Mouse (Mus musculus) layer of hippocampus, postnatal 10 days (tissue): Measurements from ENCODE around the gene Rexo1. TPM values are rescaled to one million over a fixed set of nuclear protein-coding genes. Genes with fewer than 3 reads are reported as not detected.
A peak's percentile ranks its signal among the peaks of the same experiment; 100 is the strongest.

ENCODE experiments used
- DNase-seq, 2 experiments: peaks; one replicate each; pipeline ENCODE4 v3.0.0; 2021; ENCODE audit warnings: low spot score in 2 of 2
- total RNA-seq, 2 experiments: library from RNA; stranded (reverse); gene quantifications; 2 replicates each; pipeline ENCODE4 v1.2.3; 2021

Gene Rexo1
- total RNA-seq, 2 experiments from 2014 or later, result 49.5 to 53.9 TPM

- peak in 1 of 2 experiments; percentile 13 for DNase-seq
Measured at GRCm38 (mm10) chr10:80585581-80585980, 24.2 kb upstream of the Rexo1 start.

GRCm38 (mm10) chr10:80584642-80585552 lies 23.5 kb upstream of the Rexo1 start:
- peak in 1 of 2 experiments; percentile 15 for DNase-seq

GRCm38 (mm10) chr10:80584045-80584488 lies 22.7 kb upstream of the Rexo1 start:
- peak in 1 of 2 experiments; percentile 22 for DNase-seq

GRCm38 (mm10) chr10:80583047-80583446 lies 21.7 kb upstream of the Rexo1 start:
- DNase-seq, result no peak

DNA sequence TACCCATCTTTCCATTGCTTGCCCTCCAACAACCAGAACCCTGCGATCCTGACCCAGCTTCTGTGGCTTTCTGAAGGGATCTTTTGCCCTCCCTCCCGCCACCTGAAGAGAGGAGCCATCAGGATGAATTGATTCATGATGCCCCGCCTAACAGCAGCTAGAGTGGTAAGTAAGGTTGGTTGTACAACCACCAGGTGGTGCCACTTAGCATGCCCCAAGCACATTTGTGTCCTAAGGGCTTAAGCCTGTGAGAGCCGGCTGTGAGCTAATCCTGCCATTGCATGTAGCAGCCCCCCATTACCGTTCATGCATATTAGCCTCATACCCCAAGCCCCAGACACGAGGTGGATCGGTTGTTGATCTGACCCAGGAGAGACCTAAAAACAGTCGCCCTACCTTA lies 17.6 kb upstream of the Rexo1 start:
- peak in 1 of 2 experiments; percentile 59 for DNase-seq

DNA sequence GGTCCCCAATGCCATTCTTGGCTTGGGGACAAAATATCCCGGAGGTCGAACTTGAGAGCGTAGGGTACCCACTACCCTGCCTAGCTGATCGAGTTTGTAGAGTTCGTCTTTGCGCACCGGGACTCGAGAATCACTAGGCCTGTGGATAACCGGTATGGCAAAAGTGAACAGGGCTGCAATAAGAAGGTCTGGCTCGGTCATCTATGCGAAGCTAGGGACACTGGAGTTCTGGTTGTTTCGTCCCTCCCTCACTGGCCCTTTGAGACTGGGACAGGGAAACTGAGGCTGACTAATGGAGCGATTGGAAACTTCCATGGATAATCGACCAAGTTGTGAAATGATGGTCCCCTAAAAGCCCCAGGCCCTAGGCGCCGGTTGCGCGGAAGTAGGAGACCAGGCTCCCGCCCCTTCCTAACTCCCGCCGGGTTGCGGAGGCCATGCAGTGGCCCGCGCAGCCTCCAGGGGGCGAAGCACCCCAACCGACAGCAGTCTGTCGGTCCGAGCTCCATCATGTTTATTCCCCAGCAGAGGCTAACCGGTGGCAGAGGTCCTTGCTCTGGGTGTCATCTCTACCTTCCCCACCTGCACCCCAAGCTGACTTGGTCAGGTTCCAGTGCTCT lies 16.9 kb upstream of the Rexo1 start:
- DNase-seq, result peak; percentile 78 to 83

- DNase-seq, result peak; percentile 97 to 98
Measured at GRCm38 (mm10) chr10:80577195-80578130, 16.1 kb upstream of the Rexo1 start, which contains the start of gene Klf16. TSS of gene Klf16 (minus strand) at chr10:80577321.

DNA sequence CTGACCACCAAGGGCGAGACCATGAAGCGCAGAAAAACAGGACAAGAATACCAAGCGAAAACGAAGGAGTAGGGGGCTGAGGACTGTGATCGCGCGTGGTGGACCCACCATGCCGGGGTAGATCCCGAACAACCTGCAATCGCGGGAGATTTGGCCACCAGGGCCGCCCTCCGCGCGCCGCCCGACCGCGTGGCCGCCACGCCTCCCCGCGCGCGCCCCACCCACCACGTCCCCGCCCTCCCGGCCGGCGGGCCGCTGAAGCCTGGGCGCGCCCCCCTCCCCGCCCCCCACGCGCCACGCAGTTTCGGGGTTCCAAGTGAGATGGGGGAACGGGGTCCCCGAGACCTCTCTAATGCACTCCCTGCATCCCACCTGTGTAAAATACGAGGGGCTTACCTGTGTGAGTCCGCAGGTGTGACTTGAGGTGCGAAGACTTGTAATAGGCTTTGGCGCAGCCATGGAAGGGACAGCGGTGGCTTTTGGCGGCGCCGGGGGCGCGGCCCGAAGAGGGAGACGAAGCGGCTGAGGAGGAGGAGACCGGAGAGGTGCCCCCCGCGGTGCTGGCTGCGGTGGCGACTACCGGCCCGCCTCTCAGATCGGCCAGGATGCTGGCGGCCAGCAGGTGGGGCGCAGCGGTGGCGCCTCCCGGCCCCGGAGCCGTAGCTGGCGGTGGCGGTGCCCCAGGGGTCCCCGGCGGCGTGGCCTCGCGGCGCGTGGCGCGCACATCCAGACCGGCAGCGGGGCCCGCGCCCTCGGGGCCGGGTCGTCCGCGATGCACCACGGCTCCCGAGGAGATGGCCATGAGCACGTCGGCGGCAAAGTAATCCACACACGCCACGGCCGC lies 15.2 kb upstream of the Rexo1 start:
- peak; percentile 60 to 72 for DNase-seq

- peak; percentile 8 to 31 for DNase-seq
Measured at GRCm38 (mm10) chr10:80575925-80576324, 14.6 kb upstream of the Rexo1 start.

DNA sequence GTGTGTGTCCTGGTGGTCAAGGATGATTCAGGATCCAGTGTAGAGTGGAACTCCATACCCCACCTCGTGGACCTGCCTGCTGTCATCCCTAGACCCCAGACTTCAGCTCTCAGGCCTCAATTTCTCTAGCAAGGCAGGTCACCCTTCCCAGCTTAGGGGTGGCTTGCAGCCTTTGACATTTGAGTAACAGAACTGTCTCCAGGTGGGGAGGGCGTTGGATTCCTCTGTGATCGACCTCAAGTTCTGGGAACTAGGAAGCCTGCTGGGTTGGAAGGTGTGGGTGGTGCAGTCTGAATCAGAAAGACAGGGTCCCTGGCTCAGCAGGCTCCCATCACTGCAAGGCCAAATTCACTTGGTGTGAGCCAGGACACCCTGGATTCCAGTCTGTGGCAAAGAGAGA lies 13.5 kb upstream of the Rexo1 start:
- DNase-seq, result peak; percentile 22 to 29

DNA sequence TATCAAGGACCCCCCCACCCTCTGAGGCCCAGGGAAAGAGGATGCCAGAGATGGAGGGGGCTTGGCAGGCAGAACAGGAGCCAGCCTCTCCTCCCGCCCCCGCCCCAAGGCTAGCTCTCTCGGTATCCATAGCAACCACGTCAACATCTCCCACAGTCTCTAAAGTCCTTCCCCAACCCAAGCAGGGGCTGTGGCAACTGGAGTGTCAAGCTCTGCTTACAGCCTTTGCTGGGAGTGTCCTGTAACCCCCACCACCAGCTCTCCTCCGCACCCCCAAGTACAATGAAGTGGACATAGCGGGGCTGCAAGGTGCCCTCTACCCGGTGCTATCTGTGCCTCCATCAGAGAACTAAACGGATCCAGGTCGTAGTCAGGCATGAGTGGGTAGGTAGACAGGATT lies 12.6 kb upstream of the Rexo1 start:
- no peak for DNase-seq

GRCm38 (mm10) chr10:80572477-80572876 lies 11.1 kb upstream of the Rexo1 start:
- DNase-seq, result peak in 1 of 2 experiments; percentile 16

GRCm38 (mm10) chr10:80570871-80571836 lies 9.8 kb upstream of the Rexo1 start:
- peak; percentile 71 to 72 for DNase-seq

DNA sequence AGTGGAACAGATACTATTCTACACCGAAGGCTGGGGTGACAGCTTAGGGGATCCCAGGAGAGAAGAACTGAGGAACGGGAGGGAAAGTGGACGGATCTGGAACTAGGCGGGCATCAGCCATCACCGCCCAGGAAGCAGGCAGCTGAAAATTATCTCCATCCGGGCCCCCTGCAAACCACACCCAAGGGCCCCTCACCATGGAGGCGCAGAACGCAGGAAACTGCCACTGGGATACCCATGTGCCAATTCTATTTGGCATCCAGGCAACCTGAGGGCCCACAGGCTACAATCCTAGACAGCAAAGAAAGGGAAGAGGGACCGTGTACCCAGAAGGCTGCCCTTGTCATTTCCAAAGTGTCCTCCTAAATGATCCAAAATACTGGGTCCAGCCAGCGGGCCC lies 9.1 kb upstream of the Rexo1 start:
- no peak for DNase-seq

DNA sequence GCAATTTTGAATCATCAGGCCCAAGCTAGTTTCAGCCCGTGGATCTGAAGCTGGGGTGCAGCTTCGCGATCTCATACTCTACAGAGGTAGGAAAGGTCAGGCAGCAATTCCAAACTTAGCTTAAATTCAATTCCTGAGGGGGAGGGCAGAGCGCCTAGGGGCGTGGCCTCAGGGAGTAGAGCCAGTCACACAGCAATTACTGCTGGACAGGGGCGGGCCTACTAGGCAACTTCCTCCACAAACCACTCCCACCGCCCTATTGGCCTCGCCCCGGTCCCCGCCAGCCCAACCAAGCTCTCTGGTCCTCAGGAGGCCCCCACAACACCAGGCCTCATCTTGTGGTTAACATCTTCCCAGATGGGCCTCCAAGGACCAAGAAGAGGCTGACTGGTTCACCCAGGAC lies 8.3 kb upstream of the Rexo1 start:
- no peak for DNase-seq

- no peak for DNase-seq
Measured at GRCm38 (mm10) chr10:80568876-80569275, 7.5 kb upstream of the Rexo1 start.

DNA sequence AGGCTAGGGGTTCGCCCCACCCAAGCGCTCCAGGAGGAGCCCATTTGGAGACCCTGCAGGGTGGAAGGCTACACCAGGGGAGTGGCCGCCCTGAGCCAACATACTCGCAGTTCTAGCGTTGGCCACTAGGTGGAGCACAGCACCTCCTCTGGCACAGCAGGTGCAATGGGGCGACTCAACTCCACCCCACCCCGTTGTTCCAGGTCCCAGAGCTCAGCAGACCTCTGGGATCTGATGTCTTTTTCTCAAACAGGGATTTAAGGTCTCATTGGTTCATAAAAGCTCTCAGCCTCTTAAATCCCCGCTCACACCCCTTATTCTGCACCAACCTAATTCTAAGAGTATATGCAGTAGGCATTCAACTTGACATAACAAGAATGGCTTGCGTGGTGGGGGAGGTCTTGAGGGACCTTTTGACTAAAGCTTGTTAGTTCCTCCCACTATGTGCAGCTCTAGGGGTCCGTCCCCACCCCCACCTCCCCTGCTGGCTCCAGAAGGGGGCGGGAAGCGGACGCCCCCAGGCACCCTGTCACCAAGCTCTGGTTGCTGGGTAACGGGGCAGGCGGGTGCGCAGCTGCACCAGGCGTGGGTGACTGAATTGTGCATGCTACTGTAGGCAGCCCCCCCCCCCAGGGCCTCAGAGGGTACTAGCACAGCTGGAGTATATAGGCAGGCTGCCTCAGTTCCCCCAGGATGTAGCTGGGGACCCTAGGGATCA lies 5.2 kb upstream of the Rexo1 start:
- peak; percentile 96 to 97 for DNase-seq

DNA sequence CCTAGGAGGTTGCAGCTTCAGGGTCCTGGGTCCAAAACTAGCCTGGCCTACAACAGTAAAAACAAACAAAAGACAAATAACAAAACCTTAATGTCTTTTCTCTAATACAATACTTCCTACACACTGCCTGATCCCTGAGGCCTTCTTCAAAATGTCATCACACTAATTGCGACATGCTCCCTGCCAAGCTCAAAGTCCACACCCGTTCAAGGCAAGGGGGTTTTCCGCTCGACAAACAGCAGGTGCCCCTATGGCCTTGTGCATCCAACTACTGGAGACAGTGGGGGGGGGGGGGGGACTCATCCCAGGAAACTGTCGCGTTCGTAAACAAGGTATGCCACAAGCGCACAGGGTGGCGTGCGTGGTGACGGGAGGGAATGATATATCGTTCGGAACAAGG lies 739 bp downstream of the Rexo1 start:
- no peak for DNase-seq
